Mouse (Mus musculus): ENCODE data around the gene Cmbl. TPM values are rescaled to one million over a fixed set of nuclear protein-coding genes. Genes with fewer than 3 reads are reported as not detected.
A peak's percentile ranks its signal among the peaks of the same experiment; 100 is the strongest.

Gene Cmbl
- polyA plus RNA-seq, 1 experiment from 2014 or later = 9.1 TPM

DNA sequence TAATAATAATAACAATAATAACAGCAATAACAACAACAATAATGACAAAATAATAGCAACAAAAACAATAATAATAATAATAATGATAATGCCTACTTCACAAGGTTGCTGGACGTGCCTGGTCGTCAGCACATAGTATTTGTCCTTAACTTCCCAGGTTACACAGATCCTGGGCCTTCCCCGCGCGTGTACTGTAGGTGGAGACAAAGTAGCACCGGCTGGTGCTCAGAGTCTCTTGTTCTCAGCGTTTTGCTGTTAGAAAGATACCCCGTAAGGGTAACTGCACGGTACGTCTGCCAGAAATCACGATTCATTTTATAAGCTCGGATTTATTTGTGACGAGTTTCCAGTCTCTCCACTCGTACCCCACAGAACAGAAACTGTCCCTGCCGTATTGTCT is 37.2 kb downstream of the Cmbl start:
- Histone ChIP-seq H3K9me3 (ENCODE audit: control insufficient read depth, low read length) (no peaks in the 10 kb centered on the region), H3K4me2 (replicated peaks) (peak overlapping the region; percentile 74), H3K27me3 (ENCODE audit: control insufficient read depth, insufficient read depth, low read length) (no peaks in the 10 kb centered on the region), H3K4me1 (replicated peaks; ENCODE audit: control insufficient read depth, insufficient read depth, low read length) (peaks cover 22% of the 10 kb centered on the region), H3K9ac (peak overlapping the region; percentile 89), H3K36me3 (replicated peaks; ENCODE audit: control insufficient read depth, insufficient read depth) (peaks cover 6% of the 10 kb centered on the region), H3K4me3 (replicated peaks; ENCODE audit: low read length) (peak overlapping the region; percentile 75), H3K27ac (peak overlapping the region; percentile 93)
- ATAC-seq (ENCODE audit: low FRiP score) (peak; percentile 81), DNase-seq (ENCODE audit: low spot score) (peak; percentile 80)
- WGBS = 7% methylated on average over 15 of the region's 15 CpGs

GRCm38 (mm10) chr15:31603113-31603512 is 37.9 kb downstream of the Cmbl start:
- WGBS = 86% methylated on average over 13 of the region's 13 CpGs
- Histone ChIP-seq H3K9ac (peak overlapping the region; percentile 89), H3K4me3 (replicated peaks; ENCODE audit: low read length) (peak overlapping the region; percentile 75), H3K9me3 (ENCODE audit: control insufficient read depth, low read length) (no peaks in the 10 kb centered on the region), H3K36me3 (replicated peaks; ENCODE audit: control insufficient read depth, insufficient read depth) (no peaks in the 10 kb centered on the region), H3K4me2 (replicated peaks) (peak overlapping the region; percentile 74), H3K27ac (peak overlapping the region; percentile 93), H3K4me1 (replicated peaks; ENCODE audit: control insufficient read depth, insufficient read depth, low read length) (peaks cover 22% of the 10 kb centered on the region), H3K27me3 (ENCODE audit: control insufficient read depth, insufficient read depth, low read length) (no peaks in the 10 kb centered on the region)
- DNase-seq (ENCODE audit: low spot score) = no peak
- ATAC-seq (ENCODE audit: low FRiP score) = no peak

- no peaks in the 10 kb centered on the region for H3K27me3 ChIP-seq (ENCODE audit: control insufficient read depth, insufficient read depth, low read length)
- H3K36me3 ChIP-seq (replicated peaks; ENCODE audit: control insufficient read depth, insufficient read depth) = no peaks in the 10 kb centered on the region
- 83% methylated on average over 6 of the region's 6 CpGs for WGBS
- H3K4me3 ChIP-seq (replicated peaks; ENCODE audit: low read length) = no peak overlapping the region
- DNase-seq (ENCODE audit: low spot score) (no peak), ATAC-seq (ENCODE audit: low FRiP score) (no peak)
- H3K9me3 ChIP-seq (ENCODE audit: control insufficient read depth, low read length) = no peaks in the 10 kb centered on the region
- no peak overlapping the region for H3K27ac ChIP-seq
- no peak overlapping the region for H3K4me2 ChIP-seq (replicated peaks)
- peaks cover 3% of the 10 kb centered on the region; the same call in 1 of the 2 replicates for H3K4me1 ChIP-seq (replicated peaks; ENCODE audit: control insufficient read depth, insufficient read depth, low read length)
- no peak overlapping the region for H3K9ac ChIP-seq
Observed at GRCm38 (mm10) chr15:31606821-31607220, 41.6 kb downstream of the Cmbl start.

GRCm38 (mm10) chr15:31611027-31611426 is 45.8 kb downstream of the Cmbl start:
- DNase-seq (ENCODE audit: low spot score) (peak; percentile 49), ATAC-seq (ENCODE audit: low FRiP score) (peak; percentile 74)
- Histone ChIP-seq H3K9me3 (ENCODE audit: control insufficient read depth, low read length) (no peaks in the 10 kb centered on the region), H3K27me3 (ENCODE audit: control insufficient read depth, insufficient read depth, low read length) (no peaks in the 10 kb centered on the region), H3K27ac (no peak overlapping the region), H3K9ac (no peak overlapping the region), H3K36me3 (replicated peaks; ENCODE audit: control insufficient read depth, insufficient read depth) (no peaks in the 10 kb centered on the region), H3K4me3 (replicated peaks; ENCODE audit: low read length) (no peak overlapping the region), H3K4me1 (replicated peaks; ENCODE audit: control insufficient read depth, insufficient read depth, low read length) (no peaks in the 10 kb centered on the region), H3K4me2 (replicated peaks) (no peak overlapping the region)
- 68% methylated on average over 3 of the region's 3 CpGs for WGBS

DNA sequence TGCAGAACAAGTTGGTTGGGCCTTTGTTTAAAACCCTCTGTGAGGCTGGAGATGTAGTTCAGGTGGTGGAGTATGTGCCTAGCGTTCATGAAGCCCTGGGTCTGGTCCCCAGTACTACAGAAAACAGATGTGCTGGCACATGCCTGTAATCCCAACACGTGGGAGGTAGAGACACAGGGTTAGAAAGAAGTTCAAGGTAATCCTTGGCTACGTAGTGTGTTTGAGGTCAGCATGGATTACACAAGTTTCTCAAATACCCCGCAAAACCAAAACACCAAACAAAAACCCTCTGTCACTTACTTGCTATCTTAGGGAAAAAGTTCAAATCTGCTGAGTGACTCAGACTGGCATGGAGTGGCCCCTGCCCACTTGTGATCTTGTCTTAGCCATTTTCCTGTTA is 46.8 kb downstream of the Cmbl start:
- Histone ChIP-seq H3K9me3 (ENCODE audit: control insufficient read depth, low read length) (no peaks in the 10 kb centered on the region), H3K27me3 (ENCODE audit: control insufficient read depth, insufficient read depth, low read length) (no peaks in the 10 kb centered on the region), H3K4me3 (replicated peaks; ENCODE audit: low read length) (no peak overlapping the region), H3K4me1 (replicated peaks; ENCODE audit: control insufficient read depth, insufficient read depth, low read length) (no peaks in the 10 kb centered on the region), H3K4me2 (replicated peaks) (no peak overlapping the region), H3K9ac (no peak overlapping the region), H3K36me3 (replicated peaks; ENCODE audit: control insufficient read depth, insufficient read depth) (peaks cover 3% of the 10 kb centered on the region; the same call in 1 of the 2 replicates), H3K27ac (no peak overlapping the region)
- ATAC-seq (ENCODE audit: low FRiP score) (no peak), DNase-seq (ENCODE audit: low spot score) (no peak)
- 91% methylated on average over 4 of the region's 4 CpGs for whole genome bisulfite sequencing

- DNase-seq (ENCODE audit: low spot score) (no peak), ATAC-seq (ENCODE audit: low FRiP score) (no peak)
- Histone ChIP-seq H3K4me2 (replicated peaks) (no peak overlapping the region), H3K9me3 (ENCODE audit: control insufficient read depth, low read length) (no peaks in the 10 kb centered on the region), H3K27me3 (ENCODE audit: control insufficient read depth, insufficient read depth, low read length) (no peaks in the 10 kb centered on the region), H3K4me3 (replicated peaks; ENCODE audit: low read length) (no peak overlapping the region), H3K4me1 (replicated peaks; ENCODE audit: control insufficient read depth, insufficient read depth, low read length) (no peaks in the 10 kb centered on the region), H3K27ac (no peak overlapping the region), H3K9ac (no peak overlapping the region), H3K36me3 (replicated peaks; ENCODE audit: control insufficient read depth, insufficient read depth) (peaks cover 19% of the 10 kb centered on the region)
- WGBS = 87% methylated on average over 6 of the region's 6 CpGs
Observed at GRCm38 (mm10) chr15:31613826-31614453, 48.8 kb downstream of the Cmbl start.

DNA sequence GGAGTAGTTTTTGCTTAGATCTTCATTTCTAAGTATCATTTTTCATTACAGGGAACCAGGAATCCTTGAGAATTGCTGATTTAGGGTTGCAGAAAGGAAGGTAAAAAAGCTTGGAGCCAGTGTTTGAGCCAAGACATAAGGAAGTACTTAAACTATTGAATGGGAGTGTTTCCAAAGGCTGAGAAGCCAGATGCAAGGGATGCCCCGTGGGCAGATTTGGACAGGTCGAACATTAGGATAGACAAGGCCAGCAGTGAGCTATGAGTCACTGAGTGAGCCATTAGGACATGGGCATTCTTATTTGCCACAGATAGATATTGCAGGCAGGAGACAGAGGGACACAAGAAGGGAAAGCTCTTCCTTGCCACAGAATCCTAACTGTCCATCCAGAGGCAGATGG is 49.5 kb downstream of the Cmbl start:
- H3K27me3 ChIP-seq (ENCODE audit: control insufficient read depth, insufficient read depth, low read length) = no peaks in the 10 kb centered on the region
- H3K9ac ChIP-seq = no peak overlapping the region
- no peak overlapping the region for H3K4me2 ChIP-seq (replicated peaks)
- peaks cover 25% of the 10 kb centered on the region for H3K36me3 ChIP-seq (replicated peaks; ENCODE audit: control insufficient read depth, insufficient read depth)
- ATAC-seq (ENCODE audit: low FRiP score) = no peak
- H3K27ac ChIP-seq = no peak overlapping the region
- H3K9me3 ChIP-seq (ENCODE audit: control insufficient read depth, low read length) = no peaks in the 10 kb centered on the region
- H3K4me3 ChIP-seq (replicated peaks; ENCODE audit: low read length) = no peak overlapping the region
- WGBS = 93% methylated on average over 2 of the region's 2 CpGs
- DNase-seq (ENCODE audit: low spot score) = no peak
- no peaks in the 10 kb centered on the region for H3K4me1 ChIP-seq (replicated peaks; ENCODE audit: control insufficient read depth, insufficient read depth, low read length)

- DNase-seq (ENCODE audit: low spot score) (no peak), ATAC-seq (ENCODE audit: low FRiP score) (no peak)
- Histone ChIP-seq H3K36me3 (replicated peaks; ENCODE audit: control insufficient read depth, insufficient read depth) (peaks cover 25% of the 10 kb centered on the region), H3K27me3 (ENCODE audit: control insufficient read depth, insufficient read depth, low read length) (no peaks in the 10 kb centered on the region), H3K4me3 (replicated peaks; ENCODE audit: low read length) (no peak overlapping the region), H3K4me2 (replicated peaks) (no peak overlapping the region), H3K9me3 (ENCODE audit: control insufficient read depth, low read length) (no peaks in the 10 kb centered on the region), H3K9ac (no peak overlapping the region), H3K4me1 (replicated peaks; ENCODE audit: control insufficient read depth, insufficient read depth, low read length) (no peaks in the 10 kb centered on the region), H3K27ac (no peak overlapping the region)
- WGBS = 92% methylated on average over 9 of the region's 9 CpGs
Observed at GRCm38 (mm10) chr15:31617261-31617660, 52.1 kb downstream of the Cmbl start.

GRCm38 (mm10) chr15:31619521-31619920 is 54.3 kb downstream of the Cmbl start:
- DNase-seq (ENCODE audit: low spot score) (no peak), ATAC-seq (ENCODE audit: low FRiP score) (no peak)
- no peak overlapping the region for H3K4me3 ChIP-seq (replicated peaks; ENCODE audit: low read length)
- no peaks in the 10 kb centered on the region for H3K4me1 ChIP-seq (replicated peaks; ENCODE audit: control insufficient read depth, insufficient read depth, low read length)
- no peak overlapping the region for H3K9ac ChIP-seq
- no peak overlapping the region for H3K27ac ChIP-seq
- H3K4me2 ChIP-seq (replicated peaks) = no peak overlapping the region
- no peaks in the 10 kb centered on the region for H3K27me3 ChIP-seq (ENCODE audit: control insufficient read depth, insufficient read depth, low read length)
- H3K36me3 ChIP-seq (replicated peaks; ENCODE audit: control insufficient read depth, insufficient read depth) = peaks cover 25% of the 10 kb centered on the region
- 97% methylated on average over 8 of the region's 8 CpGs for WGBS
- no peaks in the 10 kb centered on the region for H3K9me3 ChIP-seq (ENCODE audit: control insufficient read depth, low read length)

Measured in hindbrain, embryonic 14.5 days (tissue).